Mouse (Mus musculus): Measurements from ENCODE around the gene Igfals. TPM values are rescaled to one million over a fixed set of nuclear protein-coding genes. Genes with fewer than 3 reads are reported as not detected.

The Igfals gene
- 1 to 10 TPM; 2.9 to 3.8 (median 3.3) TPM for total RNA-seq (2022)

GRCm38 (mm10) chr17:24865776-24866175, at the start of gene Igfals:
TSS of gene Igfals (plus strand) at chr17:24865997.
- DNase-seq (ENCODE audit: low spot score in 2 of 2), result no peak

GRCm38 (mm10) chr17:24817503-24817902, 48.3 kb upstream of the Igfals start:
- DNase-seq (ENCODE audit: low spot score in 2 of 2), result no peak

- DNase-seq (ENCODE audit: low spot score in 2 of 2), result no peak
These were observed 47.6 kb upstream of the Igfals start for GRCm38 (mm10) chr17:24818172-24818571.

- no peak for DNase-seq (ENCODE audit: low spot score in 2 of 2)
These were observed 46.3 kb upstream of the Igfals start for GRCm38 (mm10) chr17:24819469-24819868.

GRCm38 (mm10) chr17:24821351-24822280, 44.2 kb upstream of the Igfals start:
- no peak for DNase-seq (ENCODE audit: low spot score in 2 of 2)

GRCm38 (mm10) chr17:24839842-24840241, 26.0 kb upstream of the Igfals start, which contains the start of gene Hagh:
TSS of gene Hagh (plus strand) at chr17:24840143.
- no peak for DNase-seq (ENCODE audit: low spot score in 2 of 2)

- DNase-seq (ENCODE audit: low spot score in 2 of 2), result no peak
These were observed 25.5 kb upstream of the Igfals start for GRCm38 (mm10) chr17:24840341-24840740.

- DNase-seq (ENCODE audit: low spot score in 2 of 2), result no peak
These were observed 24.7 kb upstream of the Igfals start for GRCm38 (mm10) chr17:24841133-24841532.

GRCm38 (mm10) chr17:24842631-24843030, 23.2 kb upstream of the Igfals start:
- no peak for DNase-seq (ENCODE audit: low spot score in 2 of 2)

GRCm38 (mm10) chr17:24844525-24844924, 21.3 kb upstream of the Igfals start:
- no peak for DNase-seq (ENCODE audit: low spot score in 2 of 2)

GRCm38 (mm10) chr17:24847386-24847785, 18.4 kb upstream of the Igfals start:
- DNase-seq (ENCODE audit: low spot score in 2 of 2), result no peak

- DNase-seq (ENCODE audit: low spot score in 2 of 2), result no peak
These were observed 17.2 kb upstream of the Igfals start for GRCm38 (mm10) chr17:24848600-24849031.

GRCm38 (mm10) chr17:24849733-24850064, 16.1 kb upstream of the Igfals start:
- no peak for DNase-seq (ENCODE audit: low spot score in 2 of 2)

GRCm38 (mm10) chr17:24850065-24850772, 15.6 kb upstream of the Igfals start, which contains the start of gene Fahd1:
TSS of gene Fahd1 (minus strand) at chr17:24850364.
- peak; percentile 93 to 96 for DNase-seq (ENCODE audit: low spot score in 2 of 2)

GRCm38 (mm10) chr17:24850773-24851127, 15.0 kb upstream of the Igfals start:
- no peak for DNase-seq (ENCODE audit: low spot score in 2 of 2)

- DNase-seq (ENCODE audit: low spot score in 2 of 2), result no peak
These were observed 14.2 kb upstream of the Igfals start for GRCm38 (mm10) chr17:24851381-24852125.

GRCm38 (mm10) chr17:24855838-24856464, 9.8 kb upstream of the Igfals start:
- no peak for DNase-seq (ENCODE audit: low spot score in 2 of 2)

- DNase-seq (ENCODE audit: low spot score in 2 of 2), result no peak
These were observed 9.2 kb upstream of the Igfals start for GRCm38 (mm10) chr17:24856589-24856988.

GRCm38 (mm10) chr17:24857831-24858470, 7.8 kb upstream of the Igfals start:
- DNase-seq (ENCODE audit: low spot score in 2 of 2), result no peak

- no peak for DNase-seq (ENCODE audit: low spot score in 2 of 2)
These were observed 6.8 kb upstream of the Igfals start for GRCm38 (mm10) chr17:24858967-24859366.

- no peak for DNase-seq (ENCODE audit: low spot score in 2 of 2)
These were observed 5.7 kb upstream of the Igfals start for GRCm38 (mm10) chr17:24860076-24860475.

All from gastrocnemius, adult 8-10 months (tissue).